Mouse (Mus musculus): ENCODE measurements at regions not wholly inside any gene's neighbourhood (a gene's known extent, or its start where the extent isn't known, plus 50 kb on each side); places are given as distances from the start of the nearest gene placed in this dataset.

GRCm38 (mm10) chr19:26966055-26966760 is 80.5 kb downstream of the Gm815 start:
- no peak for TF ChIP-seq USF1 (IDR thresholded peaks at IDR 0.05; ENCODE audit: low read depth, low read length)
- no peak for TF ChIP-seq NRF1 (IDR thresholded peaks at IDR 0.05; ENCODE audit: insufficient read depth, low read depth, low read length, poor library complexity, severe bottlenecking)
- TF ChIP-seq ETS1 (IDR thresholded peaks at IDR 0.05; ENCODE audit: low read depth, low read length) = no peak
- no peaks in the 10 kb centered on the region for H3K9me3 ChIP-seq (replicated peaks; ENCODE audit: insufficient read depth, low read length)
- no peak overlapping the region for H3K27ac ChIP-seq (ENCODE audit: control insufficient read depth, low read depth, low read length)
- H3K9ac ChIP-seq (ENCODE audit: control insufficient read depth, low read depth, low read length, poor library complexity, severe bottlenecking) = no peak overlapping the region
- no peaks in the 10 kb centered on the region for H3K4me1 ChIP-seq (ENCODE audit: control insufficient read depth in 1 of 2, insufficient read depth in 2 of 2, low read length in 2 of 2)
- no peaks in the 10 kb centered on the region for H3K79me2 ChIP-seq (ENCODE audit: control insufficient read depth, insufficient read depth, low read length, poor library complexity)
- no peak overlapping the region for H3K4me3 ChIP-seq (ENCODE audit: control insufficient read depth in 1 of 2, insufficient read depth in 1 of 2, low read depth in 2 of 2, low read length in 2 of 2)
- no peaks in the 10 kb centered on the region for H3K27me3 ChIP-seq (ENCODE audit: control insufficient read depth in 1 of 2, insufficient read depth in 2 of 2, low read length in 2 of 2)
- DNase-seq (ENCODE audit: low read depth, low spot score) = no peak
- H3K36me3 ChIP-seq (ENCODE audit: control insufficient read depth in 1 of 2, insufficient read depth in 2 of 2, low read length in 2 of 2) = no peaks in the 10 kb centered on the region

GRCm38 (mm10) chr19:26973058-26973457 is 87.4 kb downstream of the Gm815 start:
- H3K4me1 ChIP-seq (ENCODE audit: control insufficient read depth in 1 of 2, insufficient read depth in 2 of 2, low read length in 2 of 2) = no peaks in the 10 kb centered on the region
- H3K9me3 ChIP-seq (replicated peaks; ENCODE audit: insufficient read depth, low read length) = no peaks in the 10 kb centered on the region
- H3K4me3 ChIP-seq (ENCODE audit: control insufficient read depth in 1 of 2, insufficient read depth in 1 of 2, low read depth in 2 of 2, low read length in 2 of 2) = no peak overlapping the region
- no peaks in the 10 kb centered on the region for H3K27me3 ChIP-seq (ENCODE audit: control insufficient read depth in 1 of 2, insufficient read depth in 2 of 2, low read length in 2 of 2)
- H3K9ac ChIP-seq (ENCODE audit: control insufficient read depth, low read depth, low read length, poor library complexity, severe bottlenecking) = no peak overlapping the region
- TF ChIP-seq ZNF384 (IDR thresholded peaks at IDR 0.05; ENCODE audit: low read depth, low read length) = no peak
- TF ChIP-seq MAX (IDR thresholded peaks at IDR 0.05; ENCODE audit: low read length) = no peak
- no peak for TF ChIP-seq GABPA (IDR thresholded peaks at IDR 0.05; ENCODE audit: low read depth, low read length)
- no peak for TF ChIP-seq NELFE (IDR thresholded peaks at IDR 0.05; ENCODE audit: low read depth, low read length)
- TF ChIP-seq POLR2AphosphoS5 (IDR thresholded peaks at IDR 0.05; ENCODE audit: borderline replicate concordance, low read depth, low read length) = no peak
- TF ChIP-seq TCF12 (IDR thresholded peaks at IDR 0.05; ENCODE audit: low read depth, low read length) = no peak
- TF ChIP-seq JUND (IDR thresholded peaks at IDR 0.05; ENCODE audit: low read depth, low read length) = no peak
- TF ChIP-seq SMC3 (IDR thresholded peaks at IDR 0.05; ENCODE audit: low read depth, low read length) = no peak
- H3K27ac ChIP-seq (ENCODE audit: control insufficient read depth, low read depth, low read length) = no peak overlapping the region
- DNase-seq (ENCODE audit: low read depth, low spot score) = no peak
- H3K79me2 ChIP-seq (ENCODE audit: control insufficient read depth, insufficient read depth, low read length, poor library complexity) = no peaks in the 10 kb centered on the region
- no peaks in the 10 kb centered on the region for H3K36me3 ChIP-seq (ENCODE audit: control insufficient read depth in 1 of 2, insufficient read depth in 2 of 2, low read length in 2 of 2)

DNA sequence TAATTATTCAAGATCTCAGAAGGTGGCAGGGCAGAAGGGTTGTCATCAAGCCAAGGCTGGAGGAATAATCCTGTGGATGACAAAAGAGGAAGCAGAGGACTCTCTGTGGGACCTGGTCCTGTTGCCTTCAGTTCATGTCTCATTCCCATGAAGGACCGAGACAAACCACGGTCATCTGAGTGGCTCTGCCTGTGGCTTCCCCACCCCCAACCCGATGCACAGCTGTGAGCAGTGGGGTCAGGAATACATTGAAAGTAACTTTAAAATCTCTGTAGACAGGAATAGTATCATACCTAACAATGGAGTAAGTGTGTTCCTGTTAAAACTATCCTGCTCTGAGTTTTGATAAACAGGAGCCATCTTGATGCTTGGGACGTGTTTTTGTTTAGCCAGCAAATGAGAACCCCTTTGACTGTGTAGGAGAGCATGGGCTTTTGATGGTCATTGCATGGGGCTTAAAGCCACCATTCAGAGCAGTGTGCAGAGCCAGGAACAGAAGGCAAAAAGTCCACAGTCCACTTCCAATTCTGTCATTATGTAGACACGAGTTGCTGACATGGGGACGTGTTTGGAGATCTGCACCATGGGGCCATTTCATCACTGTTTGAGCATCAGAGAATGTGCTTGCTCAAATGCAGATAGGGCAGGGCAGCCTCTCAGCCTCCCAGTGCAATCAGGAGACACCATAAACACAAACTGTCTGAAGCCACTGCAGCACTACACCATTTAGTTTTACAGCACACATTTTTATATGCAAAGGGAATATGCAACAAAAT is 88.3 kb downstream of the Gm815 start:
- DNase-seq (ENCODE audit: low read depth, low spot score) = no peak
- H3K79me2 ChIP-seq (ENCODE audit: control insufficient read depth, insufficient read depth, low read length, poor library complexity) = no peaks in the 10 kb centered on the region
- no peaks in the 10 kb centered on the region for H3K36me3 ChIP-seq (ENCODE audit: control insufficient read depth in 1 of 2, insufficient read depth in 2 of 2, low read length in 2 of 2)
- H3K9ac ChIP-seq (ENCODE audit: control insufficient read depth, low read depth, low read length, poor library complexity, severe bottlenecking) = no peak overlapping the region
- H3K4me1 ChIP-seq (ENCODE audit: control insufficient read depth in 1 of 2, insufficient read depth in 2 of 2, low read length in 2 of 2) = no peaks in the 10 kb centered on the region
- H3K9me3 ChIP-seq (replicated peaks; ENCODE audit: insufficient read depth, low read length) = no peaks in the 10 kb centered on the region
- no peaks in the 10 kb centered on the region for H3K27me3 ChIP-seq (ENCODE audit: control insufficient read depth in 1 of 2, insufficient read depth in 2 of 2, low read length in 2 of 2)
- no peak overlapping the region for H3K27ac ChIP-seq (ENCODE audit: control insufficient read depth, low read depth, low read length)
- no peak overlapping the region for H3K4me3 ChIP-seq (ENCODE audit: control insufficient read depth in 1 of 2, insufficient read depth in 1 of 2, low read depth in 2 of 2, low read length in 2 of 2)
- TF ChIP-seq UBTF (IDR thresholded peaks at IDR 0.05; ENCODE audit: borderline replicate concordance, insufficient read depth, low read depth, low read length) = no peak
- TF ChIP-seq HCFC1 (IDR thresholded peaks at IDR 0.05; ENCODE audit: low read depth, low read length) = no peak
- TF ChIP-seq NRF1 (IDR thresholded peaks at IDR 0.05; ENCODE audit: insufficient read depth, low read depth, low read length, poor library complexity, severe bottlenecking) = no peak
- TF ChIP-seq ELF1 (IDR thresholded peaks at IDR 0.05; ENCODE audit: low read depth, low read length) = no peak
- no peak for TF ChIP-seq BHLHE40 (IDR thresholded peaks at IDR 0.05; ENCODE audit: borderline replicate concordance, low read depth, low read length)
- TF ChIP-seq JUND (IDR thresholded peaks at IDR 0.05; ENCODE audit: low read depth, low read length) = no peak
- TF ChIP-seq CTCF (IDR thresholded peaks at IDR 0.05 in 2 of 3, conservative IDR thresholded peaks at IDR 0.05 in 1 of 3; ENCODE audit: control insufficient read depth in 1 of 3, insufficient read depth in 1 of 3, low read depth in 2 of 3, low read length in 3 of 3, poor library complexity in 1 of 3, severe bottlenecking in 1 of 3) = no peak
- TF ChIP-seq USF2 (IDR thresholded peaks at IDR 0.05; ENCODE audit: borderline replicate concordance in 1 of 2, insufficient read depth in 1 of 2, low read depth in 1 of 2, low read length in 2 of 2) = no peak
- TF ChIP-seq POLR2AphosphoS2 (IDR thresholded peaks at IDR 0.05; ENCODE audit: low read length) = no peak
- no peak for TF ChIP-seq MEF2A (IDR thresholded peaks at IDR 0.05; ENCODE audit: extremely low read depth, insufficient replicate concordance, low read depth, low read length, poor library complexity, severe bottlenecking)
- no peak for TF ChIP-seq ZNF384 (IDR thresholded peaks at IDR 0.05; ENCODE audit: low read depth, low read length)
- TF ChIP-seq E2F4 (IDR thresholded peaks at IDR 0.05; ENCODE audit: borderline replicate concordance, low read depth, low read length) = no peak
- no peak for TF ChIP-seq MAFK (IDR thresholded peaks at IDR 0.05; ENCODE audit: borderline replicate concordance, low read depth, low read length)
- TF ChIP-seq TCF12 (IDR thresholded peaks at IDR 0.05; ENCODE audit: low read depth, low read length) = no peak
- no peak for TF ChIP-seq RCOR1 (IDR thresholded peaks at IDR 0.05; ENCODE audit: low read depth, low read length)
